Mouse (Mus musculus): Measurements from ENCODE around the gene Tmem40. TPM values are rescaled to one million over a fixed set of nuclear protein-coding genes. Genes with fewer than 3 reads are reported as not detected.

Gene Tmem40
- polyA plus RNA-seq, 1 experiment from 2014 or later, result 2.3 TPM

DNA sequence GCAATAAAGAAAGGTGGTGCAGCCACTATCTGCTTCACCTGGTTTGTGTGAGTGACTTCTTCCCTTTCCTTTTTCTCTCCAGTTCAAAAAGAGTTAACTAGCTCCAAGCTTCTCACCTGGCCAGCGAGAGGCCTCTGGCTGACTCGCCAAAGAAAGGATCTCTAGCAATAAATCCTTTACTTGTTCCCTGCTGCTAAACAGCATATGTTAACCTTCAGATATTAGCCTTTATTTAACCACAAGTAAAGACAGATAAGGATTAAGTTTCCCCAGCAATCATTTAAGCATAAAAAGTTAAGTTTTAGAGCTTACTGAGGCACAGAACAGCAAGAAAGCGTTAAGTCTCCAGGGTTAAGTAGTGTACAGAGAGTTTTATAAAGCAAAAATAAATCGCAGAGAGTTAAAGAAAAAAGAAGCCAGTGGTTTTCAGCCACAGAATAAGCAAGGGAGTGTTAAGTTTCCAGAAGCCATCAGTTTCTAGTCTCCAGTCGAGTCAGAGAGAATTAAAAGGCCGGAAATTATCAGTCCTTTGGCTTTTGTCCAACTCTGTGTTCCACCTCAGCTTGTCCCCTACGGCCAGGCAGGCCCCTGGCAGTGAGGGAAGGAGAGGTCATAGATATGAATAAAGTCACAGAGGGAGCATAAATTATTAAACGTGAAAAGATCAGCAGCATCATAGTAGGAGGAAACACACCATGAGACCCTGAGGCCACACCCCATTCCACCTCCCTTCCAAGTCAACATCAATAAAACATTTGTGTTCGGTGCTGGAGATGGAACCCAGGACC is 69.9 kb downstream of the Tmem40 start:
- no peak for ATAC-seq (ENCODE audit: insufficient read depth, low FRiP score, low TSS enrichment)
- H3K27me3 ChIP-seq (ENCODE audit: control insufficient read depth, insufficient read depth, low read length), result no peaks in the 10 kb centered on the region
- 69% methylated on average over 9 of the region's 9 CpGs for WGBS
- no peak overlapping the region for H3K4me2 ChIP-seq (ENCODE audit: low read depth)
- no peaks in the 10 kb centered on the region for H3K36me3 ChIP-seq (ENCODE audit: control insufficient read depth, insufficient read depth, low read length)
- H3K9ac ChIP-seq (ENCODE audit: low read length), result no peak overlapping the region
- H3K4me3 ChIP-seq (ENCODE audit: low read depth, low read length), result no peak overlapping the region
- no peak for DNase-seq (ENCODE audit: low spot score)
- H3K4me1 ChIP-seq (ENCODE audit: control insufficient read depth, insufficient read depth, low read length), result no peaks in the 10 kb centered on the region
- no peak overlapping the region for H3K27ac ChIP-seq (ENCODE audit: low read depth, low read length)
- no peaks in the 10 kb centered on the region for H3K9me3 ChIP-seq (ENCODE audit: control insufficient read depth, low read length)

DNA sequence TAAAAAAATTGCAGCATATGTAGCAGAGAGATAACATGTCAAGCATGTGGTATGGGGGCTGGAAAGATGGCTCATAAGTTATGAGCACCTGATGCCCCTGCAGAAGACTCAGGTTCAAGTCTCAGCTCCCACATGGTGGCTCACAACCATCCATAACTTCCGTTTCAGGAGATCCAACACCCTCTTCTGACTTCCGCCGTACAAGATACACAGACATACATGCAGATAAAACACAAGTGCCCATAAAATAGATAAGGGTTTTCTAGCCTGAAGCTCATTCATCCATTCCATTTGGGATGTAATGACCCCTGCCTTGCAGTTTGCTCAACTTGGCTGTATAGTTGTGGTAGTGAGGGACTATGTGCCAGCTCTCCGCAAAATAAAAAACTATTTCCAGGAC is 72.1 kb downstream of the Tmem40 start:
- WGBS, result 91% methylated on average over 4 of the region's 4 CpGs
- no peaks in the 10 kb centered on the region for H3K4me1 ChIP-seq (ENCODE audit: control insufficient read depth, insufficient read depth, low read length)
- no peak overlapping the region for H3K27ac ChIP-seq (ENCODE audit: low read depth, low read length)
- ATAC-seq (ENCODE audit: insufficient read depth, low FRiP score, low TSS enrichment) (no peak), DNase-seq (ENCODE audit: low spot score) (no peak)
- no peak overlapping the region for H3K4me3 ChIP-seq (ENCODE audit: low read depth, low read length)
- H3K9me3 ChIP-seq (ENCODE audit: control insufficient read depth, low read length), result no peaks in the 10 kb centered on the region
- H3K36me3 ChIP-seq (ENCODE audit: control insufficient read depth, insufficient read depth, low read length), result no peaks in the 10 kb centered on the region
- no peak overlapping the region for H3K9ac ChIP-seq (ENCODE audit: low read length)
- no peaks in the 10 kb centered on the region for H3K27me3 ChIP-seq (ENCODE audit: control insufficient read depth, insufficient read depth, low read length)
- H3K4me2 ChIP-seq (ENCODE audit: low read depth), result no peak overlapping the region

DNA sequence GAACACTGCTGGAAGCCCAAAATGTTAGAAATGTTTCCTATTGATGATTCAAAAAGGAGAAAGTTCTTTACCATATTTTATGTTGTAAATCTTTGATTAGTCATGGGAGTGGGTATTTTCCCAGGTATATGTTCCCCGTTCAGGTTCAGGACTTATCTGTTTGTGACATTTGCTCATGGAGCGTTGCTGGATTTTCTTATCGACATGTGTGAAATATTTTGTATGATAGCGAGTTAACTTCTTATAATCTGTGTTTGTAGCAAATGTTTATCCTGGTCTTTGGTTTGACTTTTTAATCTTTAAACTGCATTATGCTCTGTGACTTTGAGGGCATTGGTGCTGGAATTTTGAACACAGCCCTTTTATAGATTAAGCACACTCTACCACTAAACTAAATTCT is 73.6 kb downstream of the Tmem40 start:
- H3K36me3 ChIP-seq (ENCODE audit: control insufficient read depth, insufficient read depth, low read length), result no peaks in the 10 kb centered on the region
- ATAC-seq (ENCODE audit: insufficient read depth, low FRiP score, low TSS enrichment), result no peak
- no peak overlapping the region for H3K4me2 ChIP-seq (ENCODE audit: low read depth)
- no peak overlapping the region for H3K9ac ChIP-seq (ENCODE audit: low read length)
- no peak for DNase-seq (ENCODE audit: low spot score)
- 83% methylated on average over 4 of the region's 4 CpGs for WGBS
- H3K27ac ChIP-seq (ENCODE audit: low read depth, low read length), result no peak overlapping the region
- no peaks in the 10 kb centered on the region for H3K9me3 ChIP-seq (ENCODE audit: control insufficient read depth, low read length)
- H3K27me3 ChIP-seq (ENCODE audit: control insufficient read depth, insufficient read depth, low read length), result no peaks in the 10 kb centered on the region
- no peak overlapping the region for H3K4me3 ChIP-seq (ENCODE audit: low read depth, low read length)
- H3K4me1 ChIP-seq (ENCODE audit: control insufficient read depth, insufficient read depth, low read length), result no peaks in the 10 kb centered on the region

DNA sequence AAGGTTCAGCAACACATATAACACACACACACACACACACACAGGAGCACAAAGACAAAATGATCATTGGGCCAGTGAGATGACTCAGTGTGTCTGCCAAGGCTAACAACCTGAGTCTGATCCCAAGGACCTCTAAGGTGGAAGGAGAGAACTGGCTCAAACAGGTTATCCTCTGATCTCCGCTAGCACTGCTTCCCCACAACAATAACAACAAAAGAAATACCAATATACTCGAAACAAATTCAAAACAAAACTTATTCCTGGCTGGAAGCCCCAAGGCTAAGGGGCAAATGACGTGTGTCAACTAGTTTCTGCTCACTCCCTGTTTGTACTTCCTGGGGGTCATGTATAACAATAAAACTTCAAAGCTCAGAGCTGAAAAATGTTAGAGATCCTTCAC is 74.5 kb downstream of the Tmem40 start:
- H3K4me2 ChIP-seq (ENCODE audit: low read depth), result no peak overlapping the region
- H3K4me3 ChIP-seq (ENCODE audit: low read depth, low read length), result no peak overlapping the region
- no peaks in the 10 kb centered on the region for H3K27me3 ChIP-seq (ENCODE audit: control insufficient read depth, insufficient read depth, low read length)
- H3K27ac ChIP-seq (ENCODE audit: low read depth, low read length), result no peak overlapping the region
- H3K4me1 ChIP-seq (ENCODE audit: control insufficient read depth, insufficient read depth, low read length), result no peaks in the 10 kb centered on the region
- no peak for DNase-seq (ENCODE audit: low spot score)
- no peak overlapping the region for H3K9ac ChIP-seq (ENCODE audit: low read length)
- 67% methylated on average over 3 of the region's 3 CpGs for WGBS
- no peaks in the 10 kb centered on the region for H3K36me3 ChIP-seq (ENCODE audit: control insufficient read depth, insufficient read depth, low read length)
- ATAC-seq (ENCODE audit: insufficient read depth, low FRiP score, low TSS enrichment), result no peak
- H3K9me3 ChIP-seq (ENCODE audit: control insufficient read depth, low read length), result no peaks in the 10 kb centered on the region

DNA sequence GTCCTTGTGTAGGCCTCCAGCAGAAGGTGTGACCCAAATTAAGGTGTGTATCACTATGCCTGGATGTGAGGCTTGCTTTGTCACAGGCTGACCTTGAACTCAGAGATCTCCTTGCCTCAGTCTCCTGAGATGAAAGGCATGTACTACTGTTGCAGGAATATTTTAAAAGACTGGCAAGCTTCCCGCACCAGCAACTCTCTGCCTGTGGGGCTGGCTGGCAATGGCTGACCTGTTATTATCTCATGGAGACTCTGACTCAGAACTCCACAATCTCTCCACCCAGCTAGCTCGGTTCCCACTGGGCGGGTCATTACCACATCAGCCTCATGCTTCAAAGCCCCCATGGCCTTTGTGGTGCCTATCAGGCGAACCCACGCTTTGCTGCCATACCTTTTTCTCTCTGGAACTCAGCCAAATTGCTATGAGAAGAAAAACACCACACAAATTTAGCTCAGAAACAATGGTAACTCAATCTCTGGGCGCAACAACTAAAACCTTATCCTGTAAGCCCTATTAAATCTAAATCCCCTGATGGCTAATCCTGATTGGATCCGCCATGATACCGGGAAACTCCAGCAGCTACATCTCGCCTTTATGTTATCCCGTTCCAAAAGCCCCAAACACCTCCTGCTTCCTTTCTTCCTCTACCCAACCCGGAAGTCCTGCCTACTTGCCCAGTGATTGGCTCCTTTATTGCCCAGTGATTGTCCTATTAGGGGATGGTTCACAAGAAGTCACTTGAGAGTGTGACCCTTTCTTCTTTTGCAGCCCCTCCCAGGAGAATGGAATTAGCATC is 77.2 kb downstream of the Tmem40 start:
- Histone ChIP-seq H3K27me3 (ENCODE audit: control insufficient read depth, insufficient read depth, low read length) (no peaks in the 10 kb centered on the region), H3K9me3 (ENCODE audit: control insufficient read depth, low read length) (no peaks in the 10 kb centered on the region), H3K27ac (ENCODE audit: low read depth, low read length) (no peak overlapping the region), H3K36me3 (ENCODE audit: control insufficient read depth, insufficient read depth, low read length) (no peaks in the 10 kb centered on the region), H3K4me1 (ENCODE audit: control insufficient read depth, insufficient read depth, low read length) (no peaks in the 10 kb centered on the region), H3K4me3 (ENCODE audit: low read depth, low read length) (no peak overlapping the region), H3K9ac (ENCODE audit: low read length) (no peak overlapping the region), H3K4me2 (ENCODE audit: low read depth) (no peak overlapping the region)
- WGBS, result 58% methylated on average over 11 of the region's 11 CpGs
- ATAC-seq (ENCODE audit: insufficient read depth, low FRiP score, low TSS enrichment) (no peak; the same call in 1 of the 2 replicates), DNase-seq (ENCODE audit: low spot score) (no peak)

DNA sequence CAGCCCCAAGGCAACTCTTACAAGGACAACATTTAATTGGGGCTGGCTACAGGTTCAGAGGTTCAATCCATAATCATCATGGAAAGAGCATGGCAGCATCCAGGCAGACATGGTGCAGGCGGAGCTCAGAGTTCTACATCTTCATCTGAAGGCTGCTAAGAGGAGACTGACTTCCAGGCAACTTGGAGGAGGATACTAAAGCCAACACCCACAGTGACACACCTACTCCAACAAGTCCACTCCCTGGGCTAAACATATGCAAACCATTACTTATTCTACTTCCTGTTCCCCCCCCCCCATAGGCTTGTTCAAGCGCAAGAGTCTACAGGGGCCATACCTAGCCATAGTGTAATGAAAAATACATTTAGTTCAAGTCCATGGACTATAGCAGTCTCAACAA is 77.9 kb downstream of the Tmem40 start:
- Histone ChIP-seq H3K9ac (ENCODE audit: low read length) (no peak overlapping the region), H3K4me2 (ENCODE audit: low read depth) (no peak overlapping the region), H3K4me1 (ENCODE audit: control insufficient read depth, insufficient read depth, low read length) (no peaks in the 10 kb centered on the region), H3K4me3 (ENCODE audit: low read depth, low read length) (no peak overlapping the region), H3K9me3 (ENCODE audit: control insufficient read depth, low read length) (no peaks in the 10 kb centered on the region), H3K27ac (ENCODE audit: low read depth, low read length) (no peak overlapping the region), H3K36me3 (ENCODE audit: control insufficient read depth, insufficient read depth, low read length) (no peaks in the 10 kb centered on the region), H3K27me3 (ENCODE audit: control insufficient read depth, insufficient read depth, low read length) (no peaks in the 10 kb centered on the region)
- DNase-seq (ENCODE audit: low spot score) (no peak), ATAC-seq (ENCODE audit: insufficient read depth, low FRiP score, low TSS enrichment) (no peak)
- WGBS, result 94% methylated on average over 2 of the region's 2 CpGs

DNA sequence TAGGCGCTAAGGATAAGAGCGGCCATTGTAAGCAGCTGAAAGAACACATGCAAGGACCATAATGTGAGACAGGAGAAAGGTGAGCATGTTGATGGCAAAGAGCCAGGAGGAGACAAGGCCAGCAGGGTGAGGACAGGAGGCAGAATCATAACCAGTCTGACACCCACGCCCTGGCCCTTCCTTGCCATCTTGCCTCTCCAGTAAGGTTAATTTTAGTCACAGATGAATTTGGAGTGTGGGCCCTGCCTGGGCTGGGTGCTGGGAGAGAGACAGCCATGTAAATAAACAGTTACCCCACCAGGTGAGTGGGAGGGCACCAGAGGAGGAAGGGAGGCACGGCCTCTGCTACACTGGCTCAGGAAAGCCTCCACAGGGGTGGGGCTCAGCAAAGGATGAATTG is 81.1 kb downstream of the Tmem40 start:
- Histone ChIP-seq H3K9me3 (ENCODE audit: control insufficient read depth, low read length) (no peaks in the 10 kb centered on the region), H3K27me3 (ENCODE audit: control insufficient read depth, insufficient read depth, low read length) (no peaks in the 10 kb centered on the region), H3K9ac (ENCODE audit: low read length) (no peak overlapping the region), H3K36me3 (ENCODE audit: control insufficient read depth, insufficient read depth, low read length) (no peaks in the 10 kb centered on the region), H3K27ac (ENCODE audit: low read depth, low read length) (no peak overlapping the region), H3K4me2 (ENCODE audit: low read depth) (no peak overlapping the region), H3K4me1 (ENCODE audit: control insufficient read depth, insufficient read depth, low read length) (no peaks in the 10 kb centered on the region), H3K4me3 (ENCODE audit: low read depth, low read length) (no peak overlapping the region)
- DNase-seq (ENCODE audit: low spot score) (no peak), ATAC-seq (ENCODE audit: insufficient read depth, low FRiP score, low TSS enrichment) (no peak)
- 86% methylated on average over 4 of the region's 4 CpGs for WGBS
